In the genomic region with DNA sequence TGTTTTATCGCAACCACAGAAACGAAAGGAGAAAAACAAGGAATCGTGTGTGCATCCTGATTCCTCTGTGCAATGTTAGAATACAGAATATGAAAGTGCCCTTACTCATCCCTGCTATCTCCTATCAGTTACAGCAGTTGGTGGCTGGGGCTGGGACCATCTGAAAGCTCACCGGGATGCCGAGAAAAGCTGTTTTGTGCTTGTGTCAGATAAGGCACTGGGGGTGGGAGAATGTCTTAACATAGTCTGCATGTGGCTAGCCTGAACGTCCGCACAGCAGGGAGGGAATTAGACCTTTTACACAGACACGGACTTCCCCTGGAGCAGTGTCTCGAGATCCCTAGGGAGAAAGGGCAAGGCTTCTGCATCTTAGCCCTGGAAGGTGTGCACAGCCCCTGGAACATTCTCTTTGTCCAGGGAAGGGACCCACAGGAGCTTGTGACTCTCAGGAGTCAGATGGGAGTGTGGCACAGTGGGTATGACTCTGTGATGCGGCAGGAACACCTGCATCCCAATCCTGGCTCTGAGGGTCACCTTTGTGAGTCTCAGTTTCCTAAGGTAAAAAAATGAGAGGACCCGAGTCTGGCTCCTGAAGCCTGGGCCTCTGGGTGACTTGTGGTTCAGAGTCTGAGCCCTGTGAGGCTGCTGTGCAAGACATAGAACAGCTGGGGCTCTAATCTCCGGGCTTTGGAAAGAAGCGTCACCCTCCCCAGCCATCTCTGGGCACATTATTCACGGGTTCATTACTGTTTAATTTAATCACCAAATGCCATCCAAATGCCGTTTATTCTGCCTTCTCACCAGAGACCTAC, we compare ENCODE assay signal across 11 mouse cellular contexts. TPM values are rescaled to one million over a fixed set of nuclear protein-coding genes. Genes with fewer than 3 reads are reported as not detected.
DNase-seq lines count a peak whose midpoint lies in the region; ATAC-seq lines count a peak whose summit lies in the region.
"Had no signal": no experiment of that assay in that cellular context is flagged by ENCODE, and none has a peak within 500 bp of the region (broad histone marks: within the 10 kb centered on the region; RNA-seq: fewer than 3 reads in every experiment).

No protein-coding gene starts in this region.

- ATAC-seq in midbrain, embryonic 11.5 days (ENCODE audit: low FRiP score) = no peak
- ATAC-seq in erythroblast, adult 5-6 weeks (replicated peaks; ENCODE audit: low FRiP score, poor library complexity, severe bottlenecking) = peak; percentile 94
- peak; percentile 99 for ATAC-seq in liver, embryonic 15.5 days (ENCODE audit: insufficient read depth)

- H3K27ac ChIP-seq in midbrain, embryonic 10.5 days (replicated peaks) = peak overlapping the region; percentile 53
- H3K27ac ChIP-seq in midbrain, embryonic 11.5 days (ENCODE audit: low read depth, low read length) = no peak overlapping the region; the same call in 1 of the 2 replicates
- H3K27ac ChIP-seq in liver, embryonic 15.5 days (replicated peaks) = peak overlapping the region; percentile 90

- no peak for DNase-seq in midbrain, embryonic 10.5 days (ENCODE audit: low spot score)
- no peak for DNase-seq in midbrain, embryonic 11.5 days (ENCODE audit: low spot score, missing footprints)
- DNase-seq in spleen, postnatal 4 days (ENCODE audit: low spot score in 2 of 2) = peak; percentile 74 to 77
- DNase-seq in left cerebral cortex, postnatal 14 days (ENCODE audit: low spot score in 2 of 2) = no peak
- no peak for DNase-seq in urinary bladder, adult 18-20 months (ENCODE audit: low spot score in 2 of 2)
- DNase-seq: heart, postnatal 10 days; kidney, postnatal 25 days; left cerebral cortex, postnatal 4 days; thymus, postnatal 36 days had no signal

- WGBS in midbrain, embryonic 10.5 days = 55% methylated on average over 15 of the region's 15 CpGs
- 52% methylated on average over 15 of the region's 15 CpGs for WGBS in midbrain, embryonic 11.5 days
- 26% methylated on average over 15 of the region's 15 CpGs for WGBS in liver, embryonic 15.5 days (ENCODE audit: insufficient replicate concordance)

- H3K4me3 ChIP-seq in midbrain, embryonic 10.5 days = no peak overlapping the region
- no peak overlapping the region for H3K4me3 ChIP-seq in midbrain, embryonic 11.5 days (ENCODE audit: low read depth, low read length)
- H3K4me3 ChIP-seq in liver, embryonic 15.5 days (replicated peaks) = peak overlapping the region; percentile 35

- peaks cover 18% of the 10 kb centered on the region for H3K27me3 ChIP-seq in midbrain, embryonic 10.5 days (ENCODE audit: low read depth, poor library complexity, severe bottlenecking)
- no peaks in the 10 kb centered on the region for H3K27me3 ChIP-seq in midbrain, embryonic 11.5 days (ENCODE audit: control insufficient read depth, insufficient read depth, low read length)
- H3K27me3 ChIP-seq in liver, embryonic 15.5 days = peaks cover 18% of the 10 kb centered on the region

- no peaks in the 10 kb centered on the region for H3K36me3 ChIP-seq in midbrain, embryonic 10.5 days
- H3K36me3 ChIP-seq in midbrain, embryonic 11.5 days (ENCODE audit: control insufficient read depth, insufficient read depth, low read length) = no peaks in the 10 kb centered on the region
- H3K36me3 ChIP-seq in liver, embryonic 15.5 days (replicated peaks) = no peaks in the 10 kb centered on the region

- no peaks in the 10 kb centered on the region for H3K9me3 ChIP-seq in midbrain, embryonic 10.5 days (replicated peaks)
- no peaks in the 10 kb centered on the region for H3K9me3 ChIP-seq in midbrain, embryonic 11.5 days (ENCODE audit: control insufficient read depth, low read length)
- H3K9me3 ChIP-seq in liver, embryonic 15.5 days (replicated peaks) = no peaks in the 10 kb centered on the region

- no peak overlapping the region for H3K9ac ChIP-seq in midbrain, embryonic 11.5 days (ENCODE audit: low read length)
- peak overlapping the region; percentile 25; the same call in 1 of the 2 replicates for H3K9ac ChIP-seq in liver, embryonic 15.5 days

- H3K4me2 ChIP-seq in midbrain, embryonic 11.5 days = no peak overlapping the region
- peak overlapping the region; percentile 66 for H3K4me2 ChIP-seq in liver, embryonic 15.5 days

- intact Hi-C loops in left cerebral cortex, postnatal 14 days (cut with DNase I) = no loop called here

- peaks cover 27% of the 10 kb centered on the region for H3K4me1 ChIP-seq in midbrain, embryonic 10.5 days
- H3K4me1 ChIP-seq in midbrain, embryonic 11.5 days (ENCODE audit: control insufficient read depth, insufficient read depth, low read length) = no peaks in the 10 kb centered on the region
- peaks cover 55% of the 10 kb centered on the region for H3K4me1 ChIP-seq in liver, embryonic 15.5 days (replicated peaks)

RNA-seq across cellular contexts. Expression of a gene that starts 43.8 kb away (rescaled TPM):
- polyA plus RNA-seq in midbrain, embryonic 10.5 days (2016; fragmentation: Nextera tagmentation; extraction: Ambion mirVana) = 1.1 and 1.3 TPM in 2 replicates
- 0.58 and 1.1 TPM in 2 replicates for polyA plus RNA-seq in midbrain, embryonic 11.5 days (2014; fragmentation: Nextera tagmentation; extraction: Ambion mirVana)
- not detected in 2 replicates for total RNA-seq in erythroblast, adult 5-6 weeks (2015; ENCODE audit: low replicate concordance)
- total RNA-seq in erythroblast, adult 5-6 weeks (2017; ENCODE audit: low replicate concordance) = not detected in 2 replicates
- 0.28 TPM in 1 of 2 replicates, not detected in the other for polyA plus RNA-seq in liver, embryonic 15.5 days (2015; fragmentation: Nextera tagmentation; extraction: Ambion mirVana)
- total RNA-seq in left cerebral cortex, postnatal 14 days (2021) = 10 to 100 TPM; 45.6 to 55.4 TPM
- total RNA-seq: heart, postnatal 10 days had no signal

RNA-seq across cellular contexts. Expression of a gene that starts 44.0 kb away (rescaled TPM):
- polyA plus RNA-seq in midbrain, embryonic 10.5 days (2016; fragmentation: Nextera tagmentation; extraction: Ambion mirVana) = 39.6 and 58.5 TPM in 2 replicates
- 65.3 and 71.4 TPM in 2 replicates for polyA plus RNA-seq in midbrain, embryonic 11.5 days (2014; fragmentation: Nextera tagmentation; extraction: Ambion mirVana)
- not detected in 2 replicates for total RNA-seq in erythroblast, adult 5-6 weeks (2015; ENCODE audit: low replicate concordance)
- 0.43 TPM in 1 of 2 replicates, not detected in the other for total RNA-seq in erythroblast, adult 5-6 weeks (2017; ENCODE audit: low replicate concordance)
- 0.51 and 0.54 TPM in 2 replicates for polyA plus RNA-seq in liver, embryonic 15.5 days (2015; fragmentation: Nextera tagmentation; extraction: Ambion mirVana)
- total RNA-seq in left cerebral cortex, postnatal 14 days (2021) = 100 to 1,000 TPM; 101 to 105 TPM

RNA-seq across cellular contexts. Expression of a gene that starts 52.3 kb away (rescaled TPM):
- polyA plus RNA-seq in midbrain, embryonic 10.5 days (2016; fragmentation: Nextera tagmentation; extraction: Ambion mirVana) = 11.4 and 13.0 TPM in 2 replicates
- 13.1 and 14.2 TPM in 2 replicates for polyA plus RNA-seq in midbrain, embryonic 11.5 days (2014; fragmentation: Nextera tagmentation; extraction: Ambion mirVana)
- total RNA-seq in erythroblast, adult 5-6 weeks (2015; ENCODE audit: low replicate concordance) = 2.7 and 3.3 TPM in 2 replicates
- total RNA-seq in erythroblast, adult 5-6 weeks (2017; ENCODE audit: low replicate concordance) = 1.3 and 2.8 TPM in 2 replicates
- polyA plus RNA-seq in liver, embryonic 15.5 days (2015; fragmentation: Nextera tagmentation; extraction: Ambion mirVana) = 11.0 and 11.9 TPM in 2 replicates
- total RNA-seq in left cerebral cortex, postnatal 14 days (2021) = 10 to 100 TPM; 25.7 to 29.4 TPM

Comparison
In these comparisons a context has a peak if more than half of its experiments do, and no peak if none do; other contexts are left out.
1. DNase-seq: peak in spleen, postnatal 4 days (2 of 2); none in midbrain, embryonic 10.5 days (single experiment), midbrain, embryonic 11.5 days (single experiment), left cerebral cortex, postnatal 14 days (0 of 2) and urinary bladder, adult 18-20 months (0 of 2).
2. RNA of a gene that starts 44.0 kb away (polyA plus RNA-seq): 65.3 to 71.4 TPM in midbrain, embryonic 11.5 days and 39.6 to 58.5 TPM in midbrain, embryonic 10.5 days; 0.51 to 0.54 TPM in liver, embryonic 15.5 days; every median in the first group is over 10 times any median in the second.